Mouse (Mus musculus) MEL (cell line): ENCODE data around the gene Kcnj4. TPM values are rescaled to one million over a fixed set of nuclear protein-coding genes. Genes with fewer than 3 reads are reported as not detected.
A peak's percentile ranks its signal among the peaks of the same experiment; 100 is the strongest.

Experiments
- DNase-seq: peaks from one replicate; pipeline ENCODE4 v3.0.0; 2011; ENCODE audit warnings: low read depth, low spot score
- H3K27ac ChIP-seq: 2 replicates; pipeline ENCODE4 v1.5.1; 2012; ENCODE audit warnings: low read depth, mild to moderate bottlenecking, control low read depth, low read length, moderate library complexity; ENCODE audit not compliant: control insufficient read depth
- H3K27me3 ChIP-seq, 2 experiments: fragments of 150-350 bp in 1 of 2; sonication (generic) in 1 of 2; 2 replicates each; pipeline ENCODE4 v1.6.1; 2012; ENCODE audit warnings: low read length in 2 of 2, mild to moderate bottlenecking in 2 of 2, improper control_type of control experiment in 1 of 2, moderate library complexity in 1 of 2; ENCODE audit not compliant: insufficient read depth in 2 of 2, control insufficient read depth in 1 of 2
- H3K36me3 ChIP-seq, 2 experiments: 2 replicates each; pipeline ENCODE4 v1.6.1; 2012 to 2014; ENCODE audit warnings: low read length in 2 of 2, improper control_type of control experiment in 1 of 2, inconsistent platforms in 1 of 2, mild to moderate bottlenecking in 1 of 2; ENCODE audit not compliant: insufficient read depth in 2 of 2, control insufficient read depth in 1 of 2
- H3K4me1 ChIP-seq, 2 experiments: fragments of 150-350 bp in 1 of 2; sonication (generic) in 1 of 2; 2 replicates each; pipeline ENCODE4 v1.6.1; 2012; ENCODE audit warnings: low read length in 2 of 2, improper control_type of control experiment in 1 of 2, mild to moderate bottlenecking in 1 of 2; ENCODE audit not compliant: insufficient read depth in 2 of 2, control insufficient read depth in 1 of 2
- H3K4me3 ChIP-seq, 2 experiments: fragments of 150-350 bp in 1 of 2; sonication (generic) in 1 of 2; 2 replicates each; pipeline ENCODE4 v1.5.1; 2012; ENCODE audit warnings: low read depth in 2 of 2, low read length in 2 of 2, mild to moderate bottlenecking in 2 of 2, moderate library complexity in 2 of 2, control low read depth in 1 of 2, improper control_type of control experiment in 1 of 2; ENCODE audit not compliant: control insufficient read depth in 1 of 2, insufficient read depth in 1 of 2
- H3K79me2 ChIP-seq: 2 replicates; pipeline ENCODE4 v1.6.1; 2012; ENCODE audit warnings: mild to moderate bottlenecking, low read length, moderate library complexity; ENCODE audit not compliant: control insufficient read depth, poor library complexity, insufficient read depth
- H3K9ac ChIP-seq: 2 replicates; pipeline ENCODE4 v1.6.1; 2012; ENCODE audit warnings: low read depth, mild to moderate bottlenecking, control low read depth, low read length, moderate library complexity; ENCODE audit not compliant: control insufficient read depth, poor library complexity, severe bottlenecking
- H3K9me3 ChIP-seq: fragments of 150-350 bp; sonication (generic); replicated peaks from 2 replicates; pipeline ENCODE4 v1.6.1; 2012; ENCODE audit warnings: mild to moderate bottlenecking, low read length, improper control_type of control experiment, moderate library complexity; ENCODE audit not compliant: insufficient read depth
- CHD1 ChIP-seq: IDR thresholded peaks from 2 replicates; pipeline ENCODE4 v1.6.1; 2012; ENCODE audit warnings: low read depth, mild to moderate bottlenecking, inconsistent platforms, low read length, improper control_type of control experiment
- HCFC1 ChIP-seq: IDR thresholded peaks from 2 replicates; pipeline ENCODE4 v1.6.1; 2012; ENCODE audit warnings: low read depth, mild to moderate bottlenecking, inconsistent platforms, low read length, improper control_type of control experiment, moderate library complexity
- MYC ChIP-seq: IDR thresholded peaks from 2 replicates; pipeline ENCODE4 v1.6.1; 2011; ENCODE audit warnings: low read depth, mild to moderate bottlenecking, low read length, improper control_type of control experiment, moderate library complexity
- NELFE ChIP-seq: IDR thresholded peaks from 2 replicates; pipeline ENCODE4 v1.6.1; 2011; ENCODE audit warnings: low read depth, low read length, improper control_type of control experiment
- POLR2A ChIP-seq, 2 experiments: IDR thresholded peaks; 2 replicates each; pipeline ENCODE4 v1.6.1; 2011 to 2012; ENCODE audit warnings: low read length in 2 of 2, mild to moderate bottlenecking in 2 of 2, control low read depth in 1 of 2, improper control_type of control experiment in 1 of 2, low read depth in 1 of 2, moderate library complexity in 1 of 2; ENCODE audit not compliant: control insufficient read depth in 1 of 2, insufficient read depth in 1 of 2, poor library complexity in 1 of 2
- POLR2AphosphoS5 ChIP-seq: IDR thresholded peaks from 2 replicates; pipeline ENCODE4 v1.6.1; 2012; ENCODE audit warnings: low read depth, borderline replicate concordance, mild to moderate bottlenecking, inconsistent platforms, low read length, moderate library complexity, mixed read lengths
- RAD21 ChIP-seq: IDR thresholded peaks from 2 replicates; pipeline ENCODE4 v1.6.1; 2011; ENCODE audit warnings: mild to moderate bottlenecking, low read depth, low read length, improper control_type of control experiment
- TAL1 ChIP-seq: IDR thresholded peaks from 2 replicates; pipeline ENCODE4 v1.6.1; 2012; ENCODE audit warnings: mild to moderate bottlenecking, inconsistent platforms, low read length, moderate library complexity, mixed read lengths
- TBP ChIP-seq: IDR thresholded peaks from 2 replicates; pipeline ENCODE4 v1.8.0; 2011; ENCODE audit warnings: low read depth, low read length, improper control_type of control experiment
- USF1 ChIP-seq: IDR thresholded peaks from 2 replicates; pipeline ENCODE4 v1.6.1; 2014; ENCODE audit warnings: low read depth, mild to moderate bottlenecking, inconsistent platforms, low read length, improper control_type of control experiment, moderate library complexity
- polyA plus RNA-seq, 2 experiments: library from polyadenylated mRNA; stranded (reverse) in 1 of 2; unstranded in 1 of 2; fragments of >175 nt in 1 of 2; fragments of >200 nt in 1 of 2; gene quantifications; 2 replicates each; pipeline versions ENCODE4 v1.2.1 to v1.2.4; 2012; ENCODE audit warnings: low replicate concordance in 2 of 2, low read depth in 1 of 2; ENCODE audit not compliant: insufficient read length in 2 of 2, insufficient read depth in 1 of 2, missing spikeins in 1 of 2
- total RNA-seq: library from RNA; depleted of rRNA; stranded (reverse); fragments of 300-350 nt; gene quantifications from 2 replicates; pipeline ENCODE4 v1.2.3, GENCODE M21; 2012

The Kcnj4 gene
- total and polyA plus RNA-seq, 3 experiments: 0.07 TPM; not detected in 2

DNA sequence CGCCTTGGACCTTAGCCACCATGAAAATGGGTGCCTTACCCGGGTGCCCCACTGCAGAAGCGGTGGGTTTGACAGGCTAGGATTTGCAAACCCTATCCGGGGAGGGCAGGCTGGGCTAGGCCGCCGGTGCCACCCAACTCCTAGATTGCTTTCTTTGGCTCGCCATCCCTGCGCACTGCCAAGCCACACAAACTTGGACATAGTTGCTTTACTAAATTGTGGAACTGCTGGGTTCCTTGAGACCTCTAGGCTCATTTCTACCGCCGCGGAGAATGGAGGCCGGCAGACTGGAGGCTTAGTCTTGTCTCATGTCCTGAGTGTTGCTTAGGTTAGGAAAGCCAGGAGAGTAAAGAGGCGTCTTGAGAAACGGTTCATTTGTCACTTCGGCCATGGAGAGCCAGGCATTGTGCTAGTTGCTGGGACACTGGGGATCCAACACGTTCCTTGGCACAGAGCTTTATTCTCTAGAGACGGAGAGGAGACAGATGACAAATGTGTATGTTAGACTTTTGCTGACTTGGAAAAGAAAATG lies 42.3 kb upstream of the Kcnj4 start:
- H3K4me3 ChIP-seq: no peak overlapping the region
- no peak for TF ChIP-seq TAL1
- H3K79me2 ChIP-seq: peaks cover 33% of the 10 kb centered on the region
- H3K9me3 ChIP-seq: no peaks in the 10 kb centered on the region
- no peak overlapping the region for H3K9ac ChIP-seq
- no peak for DNase-seq
- H3K27ac ChIP-seq: no peak overlapping the region
- H3K27me3 ChIP-seq: peaks cover 0 to under 1% of the 10 kb centered on the region in 2 experiments; a peak in 1 of 4 replicates
- H3K36me3 ChIP-seq: peaks cover 0 to 22% of the 10 kb centered on the region in 2 experiments; a peak in 2 of 4 replicates
- peaks cover 0 to 12% of the 10 kb centered on the region in 2 experiments; a peak in 2 of 4 replicates for H3K4me1 ChIP-seq

- TF ChIP-seq CHD1 (no peak), POLR2A (IDR thresholded peaks at IDR 0.05; ENCODE audit: control insufficient read depth in 1 of 2, insufficient read depth in 1 of 2, low read depth in 1 of 2, low read length in 2 of 2, poor library complexity in 1 of 2) (peak; percentile 49 to 93), POLR2AphosphoS5 (peak; percentile 54; the same call in 1 of the 2 replicates), TBP (peak; percentile 67; the same call in 1 of the 2 replicates), NELFE (no peak), RAD21 (no peak), MYC (no peak)
- peaks cover 0 to 24% of the 10 kb centered on the region in 2 experiments; a peak in 2 of 4 replicates for H3K36me3 ChIP-seq
- no peaks in the 10 kb centered on the region for H3K27me3 ChIP-seq
- H3K9ac ChIP-seq: peak within 1 kb of the TSS; percentile 86
- no peaks in the 10 kb centered on the region for H3K9me3 ChIP-seq
- H3K4me3 ChIP-seq: peak within 1 kb of the TSS; percentile 80 to 88
- H3K27ac ChIP-seq: peak within 1 kb of the TSS; percentile 82
- peak; percentile 95 for DNase-seq
- peaks cover 33% of the 10 kb centered on the region for H3K79me2 ChIP-seq
- peaks cover 0 to 12% of the 10 kb centered on the region in 2 experiments; a peak in 2 of 4 replicates for H3K4me1 ChIP-seq
These were observed 41.6 kb upstream of the Kcnj4 start, which contains the start of gene Ddx17 for GRCm38 (mm10) chr15:79546410-79547288. Gene Ddx17 (minus strand): TSS chr15:79546741.

GRCm38 (mm10) chr15:79545921-79546399 lies 40.9 kb upstream of the Kcnj4 start:
- H3K36me3 ChIP-seq: peaks cover 3 to 24% of the 10 kb centered on the region in 2 experiments
- TF ChIP-seq HCFC1 (peak; percentile 58; the same call in 1 of the 2 replicates), USF1 (no peak)
- H3K27me3 ChIP-seq: no peaks in the 10 kb centered on the region
- H3K79me2 ChIP-seq: peaks cover 33% of the 10 kb centered on the region
- H3K4me1 ChIP-seq: peaks cover 0 to 12% of the 10 kb centered on the region in 2 experiments; a peak in 2 of 4 replicates
- DNase-seq: peak; percentile 65
- peak overlapping the region; percentile 82 for H3K27ac ChIP-seq
- H3K9me3 ChIP-seq: no peaks in the 10 kb centered on the region
- H3K9ac ChIP-seq: peak overlapping the region; percentile 86
- peak overlapping the region; percentile 80 to 88 for H3K4me3 ChIP-seq
